Mouse (Mus musculus) myocyte (in vitro differentiated cells): ENCODE data around the gene Ubxn6.

Experiments used
- E2F4 ChIP-seq: IDR thresholded peaks from one replicate; pipeline ENCODE4 v1.6.1; 2011; ENCODE audit warnings: mild to moderate bottlenecking, control low read depth, moderate library complexity; ENCODE audit not compliant: insufficient read depth
- MAX ChIP-seq: IDR thresholded peaks from one replicate; pipeline ENCODE4 v1.6.1; 2011; ENCODE audit warnings: low read depth, mild to moderate bottlenecking, control low read depth
- POLR2A ChIP-seq: IDR thresholded peaks from one replicate; pipeline ENCODE4 v1.6.1; 2011; ENCODE audit warnings: low read depth, mild to moderate bottlenecking, control low read depth, moderate library complexity; ENCODE audit not compliant: insufficient read length

DNA sequence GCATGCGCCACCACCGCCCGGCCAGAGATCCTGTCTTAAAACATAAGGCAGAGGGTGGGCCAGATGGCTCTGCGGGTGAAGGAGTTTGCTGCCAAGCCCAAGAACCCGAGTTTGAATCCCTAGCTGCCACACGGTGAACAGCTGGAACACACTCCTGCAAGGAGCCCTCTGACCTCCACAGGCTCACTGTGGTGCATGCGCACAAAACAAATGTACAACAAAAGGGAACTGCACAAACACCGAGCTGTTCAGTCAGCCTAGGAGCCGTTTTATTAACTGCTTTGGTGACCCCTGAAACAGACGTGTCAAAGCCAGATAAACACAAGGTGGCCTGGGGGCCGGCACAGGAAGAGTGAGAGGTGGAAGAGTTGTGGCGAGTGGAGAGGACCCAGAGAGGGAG lies 44.6 kb upstream of the Ubxn6 start:
- TF ChIP-seq POLR2A (no peak), MAX (no peak), E2F4 (no peak)
